Mouse (Mus musculus) heart, adult 2 months (tissue): Measurements from ENCODE around the gene Rab36.

Source experiments
- CTCF ChIP-seq: fragments of 200-600 bp; IDR thresholded peaks from 2 replicates; pipeline ENCODE4 v1.8.1; 2022; ENCODE audit warnings: antibody characterized with exemption, mild to moderate bottlenecking, moderate library complexity
- POLR2A ChIP-seq: fragments of 200-500 bp; IDR thresholded peaks from 2 replicates; pipeline ENCODE4 v1.6.1; 2011; ENCODE audit warnings: mild to moderate bottlenecking, low read depth, low read length, control low read depth; ENCODE audit not compliant: insufficient read depth

GRCm38 (mm10) chr10:75044459-75044858, 7.6 kb downstream of the Rab36 start:
- TF ChIP-seq CTCF (no peak), POLR2A (no peak)
